Mouse (Mus musculus): ENCODE data around the gene Trpm4.
A peak's percentile ranks its signal among the peaks of the same experiment; 100 is the strongest.

Trpm4 gene

GRCm38 (mm10) chr7:45346905-45347304 is 13.3 kb upstream of the Trpm4 start:
- DNase-seq, result no peak

DNA sequence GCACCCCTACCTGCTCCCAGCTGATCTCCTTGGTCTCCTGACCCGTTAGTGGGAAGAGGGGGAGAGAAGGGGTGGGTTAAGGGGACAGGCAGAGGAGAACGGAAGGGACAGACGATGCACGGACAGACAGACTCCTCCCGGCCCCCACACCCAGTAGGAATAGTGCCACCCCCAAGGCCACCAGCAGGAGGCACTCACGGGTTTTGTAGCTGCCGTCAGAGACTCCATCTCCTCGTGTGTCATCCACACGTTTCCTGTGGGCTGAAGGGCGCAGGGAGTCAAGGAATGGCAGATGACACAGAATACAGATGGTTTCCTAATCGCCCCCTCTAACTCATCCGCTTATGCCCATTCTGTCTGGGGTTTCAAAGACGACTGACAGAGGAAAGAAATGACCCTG is 10.0 kb upstream of the Trpm4 start:
- DNase-seq, result no peak

- DNase-seq, result no peak
Observed at GRCm38 (mm10) chr7:45342081-45342480, 8.5 kb upstream of the Trpm4 start.

DNA sequence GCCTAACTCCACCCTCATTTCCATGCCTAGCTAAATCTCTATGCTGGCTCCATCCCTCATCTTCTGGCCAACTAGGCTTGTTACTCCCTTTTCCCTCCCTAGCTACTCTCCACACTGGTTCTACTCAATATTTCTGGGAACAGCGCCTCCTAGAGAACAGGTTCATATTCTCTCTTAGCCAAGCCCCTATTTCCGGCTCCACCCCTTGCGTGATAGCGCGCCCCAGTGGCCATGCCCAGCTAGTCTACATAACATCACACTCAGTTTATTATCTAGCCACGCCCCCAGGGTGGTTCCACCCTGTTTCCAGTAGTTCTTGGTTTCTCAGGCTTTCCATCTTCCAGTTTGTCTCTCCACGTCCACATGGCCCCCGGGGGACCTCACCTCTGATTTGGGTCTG is 7.7 kb upstream of the Trpm4 start:
- DNase-seq, result peak; percentile 93

- DNase-seq, result peak; percentile 83
Observed at GRCm38 (mm10) chr7:45340669-45341068, 7.1 kb upstream of the Trpm4 start.

- DNase-seq, result no peak
Observed at GRCm38 (mm10) chr7:45340066-45340442, 6.5 kb upstream of the Trpm4 start.

GRCm38 (mm10) chr7:45339410-45340065 is 6.0 kb upstream of the Trpm4 start:
- DNase-seq, result peak; percentile 75

- DNase-seq, result peak; percentile 76
Observed at GRCm38 (mm10) chr7:45338161-45338911, 4.8 kb upstream of the Trpm4 start.

- no peak for DNase-seq
Observed at GRCm38 (mm10) chr7:45337469-45337868, 3.9 kb upstream of the Trpm4 start.

DNA sequence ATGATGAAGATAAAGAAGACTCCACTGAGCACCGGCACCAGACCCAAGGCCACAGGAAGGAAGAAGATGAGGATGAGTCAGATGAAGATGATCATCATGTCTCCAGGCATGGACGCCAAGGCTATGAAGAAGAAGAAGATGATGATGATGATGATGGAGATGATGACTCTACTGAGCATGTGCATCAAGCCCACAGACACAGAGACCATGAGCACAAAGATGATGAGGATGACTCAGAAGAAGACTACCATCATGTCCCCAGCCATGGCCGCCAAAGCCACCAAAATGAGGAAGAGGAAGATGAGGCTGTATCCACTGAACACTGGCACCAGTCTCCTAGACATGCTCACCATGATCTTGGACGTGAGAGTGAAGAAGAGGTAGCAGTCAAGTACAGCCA is 2.7 kb upstream of the Trpm4 start:
- DNase-seq, result no peak

- no peak for DNase-seq
Observed at GRCm38 (mm10) chr7:45335056-45335455, 1.5 kb upstream of the Trpm4 start, which contains the start of gene Hrc. TSS of gene Hrc (plus strand) at chr7:45335290.

- DNase-seq, result no peak
Observed at GRCm38 (mm10) chr7:45334605-45335004, 1.0 kb upstream of the Trpm4 start.

DNA sequence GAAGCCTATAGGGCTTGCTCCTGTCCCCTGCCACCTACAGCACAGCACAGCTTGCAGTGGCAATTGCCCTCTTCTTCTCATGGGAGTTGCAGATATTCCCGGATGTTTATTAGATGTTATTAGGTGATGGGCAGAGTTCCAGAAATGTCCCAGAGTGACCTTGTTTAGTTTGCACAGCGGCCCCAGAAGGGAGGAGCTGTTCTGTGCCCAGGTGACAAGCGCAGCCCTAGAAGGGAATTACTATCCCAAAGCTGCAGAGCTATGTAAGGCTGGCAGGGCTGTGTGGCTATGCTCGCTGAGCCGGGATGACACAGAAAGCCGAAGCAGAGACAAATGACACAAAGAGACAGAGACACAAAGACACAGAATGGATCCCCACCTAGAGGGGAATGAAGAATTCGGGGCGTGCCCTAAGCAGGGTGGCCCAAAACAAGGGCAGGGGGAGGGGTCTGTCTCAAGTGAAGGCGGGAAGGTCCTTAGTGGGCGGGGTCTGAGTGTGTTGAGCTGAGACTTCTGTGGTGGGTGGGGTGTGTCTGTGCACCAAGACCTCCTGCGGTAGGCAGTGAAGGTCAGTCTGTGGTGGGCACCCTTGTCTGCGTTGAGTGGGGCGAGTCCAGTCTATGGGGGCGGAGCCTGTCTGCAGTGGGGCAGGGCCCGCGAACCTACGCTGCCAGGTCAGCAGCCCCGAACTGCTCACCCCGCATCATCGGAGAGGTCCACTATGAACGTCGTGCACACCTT is 725 bp downstream of the Trpm4 start:
- peak; percentile 85 for DNase-seq

GRCm38 (mm10) chr7:45331502-45331901 is 2.1 kb downstream of the Trpm4 start:
- DNase-seq, result no peak

DNA sequence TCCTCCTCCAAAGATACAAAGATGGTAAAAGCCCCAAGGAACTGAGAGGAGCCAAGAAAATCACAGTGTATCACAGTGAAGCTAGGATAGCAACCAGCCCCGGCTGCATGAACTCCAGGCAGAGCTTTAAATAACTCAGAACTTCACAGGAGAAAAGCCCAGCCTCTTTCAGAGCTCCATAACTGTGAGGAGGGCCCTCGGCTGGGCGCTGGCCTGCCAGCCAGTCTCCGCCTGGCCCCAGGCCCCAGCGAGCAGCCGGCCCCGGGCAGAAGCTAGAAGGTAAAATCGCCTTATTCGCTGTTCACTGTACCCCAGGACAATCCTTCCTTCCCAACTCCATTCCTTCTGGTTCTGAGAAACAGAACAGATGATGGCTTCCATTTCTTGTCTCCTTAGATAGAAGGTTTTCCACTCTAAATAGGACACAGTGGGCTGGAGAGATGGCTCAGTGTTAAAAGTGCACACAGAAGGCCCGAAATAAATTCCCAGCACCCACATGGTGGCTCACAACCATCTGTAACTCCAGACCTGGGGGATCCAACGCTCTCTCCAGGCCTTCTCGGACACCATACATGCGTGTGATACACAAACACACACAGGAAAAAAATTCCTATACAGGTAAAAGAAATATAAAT is 4.6 kb downstream of the Trpm4 start:
- no peak for DNase-seq

DNA sequence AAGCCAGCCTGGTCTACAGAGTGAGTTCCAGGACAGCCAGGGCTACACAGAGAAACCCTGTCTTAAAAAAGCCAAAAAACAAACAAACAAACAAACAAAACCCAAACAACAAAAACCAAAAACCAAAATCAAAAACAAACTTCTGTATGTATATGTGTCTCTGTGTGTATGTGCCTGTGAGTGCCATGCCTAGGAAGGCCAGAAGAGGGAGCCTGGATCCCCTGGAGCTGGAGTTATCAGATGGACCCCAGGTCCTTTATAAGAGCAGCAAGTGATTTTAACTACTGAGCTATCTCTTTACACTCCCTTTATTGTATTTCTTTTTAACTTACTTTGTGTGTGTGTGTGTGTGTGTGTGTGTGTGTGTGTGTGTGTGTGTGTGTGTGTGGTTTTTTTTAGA is 7.8 kb downstream of the Trpm4 start:
- DNase-seq, result no peak

DNA sequence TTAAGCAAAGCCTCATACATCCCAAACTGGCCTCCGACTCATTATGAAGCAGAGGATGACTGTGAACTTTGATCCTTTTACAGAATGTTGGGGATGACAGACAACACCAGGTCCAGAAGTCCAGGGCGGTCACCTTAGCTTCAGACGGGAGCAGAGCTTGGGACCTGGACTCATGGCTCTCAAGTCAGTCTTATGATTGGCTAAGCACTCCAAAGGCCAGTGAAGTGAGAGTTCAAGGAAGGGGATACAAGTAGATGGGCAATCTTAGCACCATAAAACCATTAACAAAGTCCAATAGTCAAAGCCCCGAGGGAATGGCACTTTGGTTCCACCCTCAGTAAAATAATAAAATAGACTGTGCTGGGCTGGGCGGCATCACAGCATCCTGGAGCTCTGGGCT is 10.5 kb downstream of the Trpm4 start:
- no peak for DNase-seq

GRCm38 (mm10) chr7:45322245-45322644 is 11.3 kb downstream of the Trpm4 start:
- no peak for DNase-seq

GRCm38 (mm10) chr7:45316536-45316935 is 17.0 kb downstream of the Trpm4 start:
- no peak for DNase-seq

- DNase-seq, result no peak
Observed at GRCm38 (mm10) chr7:45315182-45315701, 18.3 kb downstream of the Trpm4 start.

DNA sequence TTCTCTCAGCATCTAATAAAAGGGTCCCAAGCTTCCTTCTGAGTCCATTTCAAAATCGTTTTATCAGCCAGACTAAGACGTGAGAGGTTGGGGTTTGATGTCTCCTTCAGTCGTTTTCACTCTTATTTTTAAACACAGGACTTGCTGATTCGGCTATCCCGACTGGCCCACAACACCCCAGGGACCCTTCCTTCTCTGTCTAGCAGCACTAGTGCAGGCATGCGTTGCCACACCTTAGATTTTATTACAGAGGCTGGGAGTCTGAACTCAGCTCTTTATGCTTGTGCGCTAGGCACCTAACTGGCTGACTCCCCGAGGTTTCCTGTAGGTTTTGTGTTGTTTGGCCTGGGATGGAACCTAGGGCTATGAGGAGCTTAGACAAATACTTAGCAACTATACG is 20.1 kb downstream of the Trpm4 start:
- DNase-seq, result no peak

DNA sequence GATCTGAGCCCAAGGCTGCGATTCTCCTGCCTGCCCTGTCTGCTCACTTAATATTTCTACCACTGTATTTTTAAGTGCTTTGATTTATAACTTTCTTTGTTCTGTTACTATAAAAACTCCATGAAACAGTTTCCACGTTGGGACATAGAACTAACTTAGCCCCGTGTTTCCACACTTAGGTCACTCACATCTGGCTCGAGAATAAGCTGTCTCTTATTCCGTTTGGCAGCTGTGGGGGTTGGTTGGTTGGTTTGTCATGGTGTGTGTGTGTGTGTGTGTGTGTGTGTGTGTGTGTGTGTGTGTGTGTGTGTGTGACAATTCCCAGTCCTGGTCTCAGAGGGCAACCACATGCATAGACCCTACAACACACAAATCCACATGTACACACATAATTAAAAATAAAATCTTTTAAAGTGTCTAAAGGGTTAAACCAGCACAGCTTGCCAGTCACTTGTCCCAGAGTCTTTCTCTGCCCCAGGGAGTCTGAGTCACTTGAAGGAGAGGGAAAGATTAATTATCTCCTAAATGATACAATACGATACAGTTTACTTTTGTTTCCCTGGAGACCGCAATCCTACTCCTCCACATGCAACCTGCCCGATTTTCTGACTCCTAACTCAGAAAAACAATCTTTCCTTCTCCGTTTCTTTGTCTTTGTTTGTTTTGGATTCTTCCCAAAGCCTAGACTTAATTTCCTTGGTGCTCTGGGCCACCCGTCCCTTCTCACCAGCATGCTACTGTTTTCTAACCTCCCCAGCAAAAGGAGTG is 20.7 kb downstream of the Trpm4 start:
- DNase-seq, result no peak

Data from lung, postnatal 36 days (tissue).